Mouse (Mus musculus) layer of hippocampus, adult 8-10 months (tissue): Measurements from ENCODE around the gene Gcm1. TPM values are rescaled to one million over a fixed set of nuclear protein-coding genes. Genes with fewer than 3 reads are reported as not detected.
"Not testable (repeated sequence)": the region's sequence is repeated elsewhere in the genome, so short reads cannot be mapped to it uniquely, and the experiment has no call there.

ENCODE experiments used
- DNase-seq, 2 experiments: peaks; one replicate each; pipeline ENCODE4 v3.0.0; 2022; ENCODE audit warnings: low spot score in 2 of 2
- total RNA-seq, 4 experiments: library from RNA; stranded (reverse); gene quantifications; 2 replicates each; pipeline ENCODE4 v1.2.4; 2022

Gene Gcm1
- total RNA-seq, 4 experiments from 2014 or later = not detected

DNA sequence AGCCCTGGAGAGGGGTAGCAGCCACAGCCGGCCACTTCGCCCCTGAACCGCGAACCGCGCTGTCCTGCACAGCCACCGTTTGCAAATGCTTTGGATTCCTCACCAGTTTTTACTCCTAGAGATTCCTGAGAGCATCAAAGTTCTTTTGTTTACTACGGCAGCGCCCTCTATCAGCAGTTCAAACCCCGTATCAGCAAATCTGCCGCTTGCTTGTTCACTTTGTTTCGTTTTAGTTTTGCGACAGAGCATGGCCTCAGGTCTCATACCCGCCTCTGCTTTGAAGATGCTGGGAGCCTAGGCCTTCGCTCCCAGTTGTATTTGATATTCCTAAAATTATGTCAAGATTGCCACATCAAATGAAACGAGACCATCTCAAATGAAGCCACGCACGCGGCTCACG lies 5.0 kb upstream of the Gcm1 start:
- no peak for DNase-seq

DNA sequence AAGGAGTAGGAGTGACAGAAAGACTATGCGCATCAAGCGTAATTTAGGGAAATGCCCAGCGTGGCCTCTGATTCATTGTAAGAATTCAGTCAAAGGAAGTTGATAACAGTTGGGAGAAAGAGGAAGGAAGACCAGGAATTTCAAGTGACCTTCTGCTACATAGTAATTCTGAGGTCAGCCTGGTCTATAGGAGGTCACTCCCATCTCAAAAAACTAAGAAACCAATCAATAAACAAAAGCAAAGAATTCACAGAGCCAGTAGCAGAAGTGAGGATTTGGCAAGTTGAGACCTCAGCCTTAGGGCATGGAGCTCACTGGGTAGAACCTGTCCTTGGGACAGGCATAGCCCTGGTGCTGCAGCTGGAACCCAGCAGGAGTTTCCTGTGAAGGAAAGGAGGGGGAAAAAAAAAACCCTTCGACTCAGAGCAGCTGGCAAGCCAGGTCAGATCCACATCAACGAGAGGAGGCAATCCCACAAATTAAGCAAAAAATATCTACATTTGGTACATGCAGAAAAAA lies 1.2 kb upstream of the Gcm1 start:
- no peak for DNase-seq

DNA sequence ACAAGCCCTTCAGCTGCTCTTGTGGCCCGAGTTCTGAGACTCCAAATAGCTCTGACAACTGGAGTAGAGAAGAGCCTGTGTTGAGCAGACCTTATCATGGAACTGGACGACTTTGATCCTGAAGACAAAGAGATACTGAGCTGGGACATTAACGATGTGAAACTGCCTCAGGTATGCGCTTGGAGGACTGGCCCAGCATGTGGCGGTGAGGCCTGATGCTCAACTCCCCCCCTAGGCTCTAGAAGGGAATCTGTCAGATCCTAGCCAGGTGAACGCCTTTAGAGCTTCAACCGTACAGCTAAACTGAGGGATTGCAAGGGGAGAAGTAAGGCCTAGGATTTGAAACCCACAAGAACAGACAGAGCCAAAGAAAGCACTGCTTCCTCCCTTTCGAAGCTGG lies 2.1 kb downstream of the Gcm1 start:
- no peak for DNase-seq

DNA sequence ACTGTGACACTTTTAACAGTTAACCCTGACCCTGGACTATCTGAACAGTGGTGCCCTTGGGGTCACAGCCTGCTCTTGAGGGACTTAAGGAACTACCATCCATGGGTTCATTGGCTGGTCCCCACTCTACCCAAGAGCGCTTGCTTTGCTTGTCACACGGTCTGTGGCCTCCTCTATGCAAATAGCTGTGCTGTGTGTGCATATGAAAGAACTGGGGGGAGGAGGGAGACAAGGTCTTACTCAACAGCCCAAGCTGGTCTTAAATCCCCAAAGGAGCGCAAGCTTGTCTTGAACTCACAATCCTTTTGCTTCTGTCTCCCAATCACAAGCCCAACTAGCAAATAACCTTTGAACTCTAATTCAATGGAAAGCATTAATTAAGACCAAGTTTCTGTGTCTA lies 2.6 kb downstream of the Gcm1 start:
- DNase-seq = no peak

DNA sequence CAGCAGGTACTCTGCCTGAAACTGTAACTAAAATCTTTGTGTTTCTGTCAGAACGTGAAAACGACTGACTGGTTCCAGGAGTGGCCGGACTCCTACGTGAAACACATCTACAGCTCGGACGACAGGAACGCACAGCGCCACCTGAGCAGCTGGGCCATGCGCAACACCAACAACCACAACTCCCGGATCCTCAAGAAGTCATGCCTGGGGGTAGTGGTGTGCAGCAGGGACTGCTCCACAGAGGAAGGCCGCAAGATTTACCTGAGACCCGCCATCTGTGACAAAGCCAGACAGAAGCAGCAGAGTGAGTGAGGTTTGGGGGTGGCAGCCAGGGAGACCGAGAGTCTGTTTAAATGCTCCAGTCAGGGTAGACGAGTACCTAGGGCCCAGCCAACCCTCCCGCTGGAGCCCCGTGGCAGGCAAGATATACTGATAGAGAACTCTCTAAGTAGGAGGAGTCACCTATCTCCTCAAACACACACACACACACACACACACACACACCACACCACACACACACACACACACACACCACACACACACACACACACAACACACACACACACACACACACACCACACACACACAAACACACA lies 7.9 kb downstream of the Gcm1 start:
- DNase-seq = no peak

DNA sequence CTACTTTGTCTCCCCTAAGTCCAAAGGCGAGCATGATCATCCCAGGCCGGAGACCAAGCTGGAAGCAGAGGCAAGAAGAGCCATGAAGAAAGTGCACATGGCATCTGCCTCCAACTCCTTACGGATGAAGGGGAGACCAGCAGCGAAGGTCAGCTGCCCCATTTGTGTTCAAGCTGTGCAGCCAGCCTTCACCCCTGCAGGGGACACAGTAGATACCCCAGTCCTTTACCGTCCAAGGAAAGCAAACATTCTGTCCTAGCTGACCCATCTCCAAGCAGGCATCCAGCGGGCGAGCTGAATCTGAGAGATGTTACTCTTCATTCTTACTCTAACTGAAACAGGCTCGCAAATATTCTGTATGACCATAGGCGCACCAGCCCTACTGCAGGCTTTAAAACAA lies 10.7 kb downstream of the Gcm1 start:
- no peak for DNase-seq

DNA sequence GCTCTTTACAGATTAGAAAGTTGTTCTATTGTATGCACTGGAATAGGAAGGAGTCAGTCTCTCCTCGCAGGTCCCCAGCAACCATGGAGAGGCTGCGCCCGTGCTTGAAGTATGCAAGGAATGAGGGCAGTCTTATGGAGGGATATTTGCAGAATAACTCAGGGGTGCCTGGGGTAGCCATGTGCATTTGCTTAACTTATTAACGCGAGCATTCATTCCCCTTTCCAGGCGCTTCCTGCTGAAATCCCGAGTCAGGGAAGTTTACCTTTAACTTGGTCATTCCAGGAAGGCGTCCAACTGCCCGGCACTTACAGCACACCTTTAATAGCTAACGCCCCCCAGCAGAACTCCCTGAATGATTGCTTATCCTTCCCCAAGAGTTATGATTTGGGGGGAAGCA lies 12.4 kb downstream of the Gcm1 start:
- no peak for DNase-seq

DNA sequence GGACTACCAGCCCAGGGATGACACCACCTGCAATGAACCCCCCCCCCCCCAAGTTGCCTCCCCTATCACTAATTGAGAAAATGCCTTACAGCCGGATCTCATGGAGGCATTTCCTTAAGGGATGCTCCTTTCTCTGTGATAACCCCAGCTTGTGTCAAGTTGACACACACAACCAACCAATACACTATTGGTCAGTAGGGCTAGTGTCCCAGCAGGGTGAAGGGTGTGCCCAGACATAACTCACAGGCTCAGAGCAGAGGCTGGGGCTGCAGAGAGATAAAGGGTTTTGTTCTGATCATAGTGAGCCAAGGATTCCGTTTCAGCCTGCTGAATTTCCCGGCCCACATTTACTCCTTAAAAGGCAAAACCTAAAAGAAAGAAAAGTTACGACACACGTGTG lies 18.8 kb downstream of the Gcm1 start:
- no peak for DNase-seq

DNA sequence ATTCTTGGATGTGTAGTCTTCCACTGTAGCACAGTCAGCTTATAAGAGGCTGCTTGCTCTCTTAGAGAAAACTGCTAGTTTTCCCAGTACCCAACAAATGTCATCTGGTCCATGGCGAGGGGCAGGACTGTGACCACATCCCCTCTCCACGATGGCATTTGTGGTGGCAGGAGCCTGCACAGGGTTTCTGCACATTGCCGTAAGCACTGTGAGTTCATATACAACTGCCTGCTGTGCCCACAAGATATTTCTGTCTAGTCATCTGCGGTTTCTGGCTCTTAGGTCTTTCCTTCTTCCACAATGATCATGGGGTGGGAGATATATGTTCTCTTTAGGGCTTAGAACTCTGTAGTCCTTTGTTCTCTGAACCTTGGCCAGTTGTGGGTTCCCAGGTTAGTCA lies 19.9 kb downstream of the Gcm1 start:
- no peak for DNase-seq

DNA sequence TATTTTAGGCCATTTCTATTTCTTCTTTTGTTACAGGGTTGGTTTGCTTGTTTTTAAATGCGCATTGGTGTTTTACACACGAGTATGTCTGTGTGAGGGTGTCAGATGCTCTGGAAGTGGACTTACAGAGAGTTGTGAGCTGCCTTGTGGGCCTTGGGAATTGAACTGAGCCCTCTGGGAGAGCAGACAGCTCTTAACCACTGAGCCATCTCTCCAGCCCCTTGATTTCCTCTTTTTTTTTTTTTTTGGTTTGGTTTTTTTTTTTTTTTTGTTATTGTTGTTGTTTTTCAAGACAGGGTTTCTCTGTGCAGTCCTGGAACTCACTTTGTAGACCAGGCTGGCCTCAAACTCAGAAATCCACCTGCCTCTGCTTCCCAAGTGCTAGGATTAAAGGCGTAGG lies 21.6 kb downstream of the Gcm1 start:
- not testable (repeated sequence) for DNase-seq

DNA sequence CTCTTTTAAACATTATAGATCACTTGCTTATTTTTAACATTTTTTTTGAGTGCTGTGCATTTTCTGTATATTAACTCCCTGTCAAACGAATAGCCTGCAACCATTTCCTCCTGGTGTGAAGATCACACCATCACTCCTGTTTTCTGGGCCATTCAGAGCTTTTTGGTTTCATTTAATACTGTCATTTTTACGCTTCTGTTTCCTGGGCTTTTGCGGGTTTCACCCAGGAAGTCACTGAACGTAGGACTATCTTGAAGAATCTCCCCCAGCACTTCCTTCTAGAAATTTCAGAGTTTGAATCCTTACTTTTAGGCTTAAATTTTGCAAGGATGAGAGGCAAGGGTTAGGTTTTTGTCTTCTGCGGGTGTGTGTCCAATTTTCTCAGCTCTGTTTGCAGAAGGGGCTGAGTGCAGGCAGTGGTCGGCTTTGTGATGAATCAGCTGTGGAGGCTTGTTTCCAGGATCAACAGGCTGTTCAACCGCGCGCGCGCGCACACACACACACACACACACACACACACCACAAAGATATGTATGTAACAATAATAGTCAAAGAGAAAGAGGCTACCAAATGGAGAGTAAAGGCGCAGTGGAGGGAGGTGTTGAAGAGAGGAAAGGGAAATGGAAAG lies 22.1 kb downstream of the Gcm1 start:
- no peak for DNase-seq

DNA sequence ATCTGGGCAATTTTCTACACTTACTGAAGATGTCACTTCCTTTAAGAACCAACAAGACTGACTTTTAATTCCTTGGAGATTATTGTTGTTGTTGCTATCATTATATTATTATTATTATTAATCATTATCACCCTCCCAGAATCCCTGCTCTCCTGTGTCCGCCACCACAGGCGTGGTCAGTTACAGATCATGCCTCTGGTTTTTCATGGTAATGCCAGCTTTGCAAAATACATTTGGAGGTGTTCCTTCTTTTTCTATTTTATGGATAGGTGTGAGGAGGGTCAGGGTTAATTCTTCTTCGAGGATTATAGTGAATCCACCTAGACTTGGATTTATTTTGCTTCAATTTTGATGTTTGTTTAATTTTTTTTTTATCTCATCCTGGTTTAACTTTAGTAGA lies 23.5 kb downstream of the Gcm1 start:
- DNase-seq = no peak

DNA sequence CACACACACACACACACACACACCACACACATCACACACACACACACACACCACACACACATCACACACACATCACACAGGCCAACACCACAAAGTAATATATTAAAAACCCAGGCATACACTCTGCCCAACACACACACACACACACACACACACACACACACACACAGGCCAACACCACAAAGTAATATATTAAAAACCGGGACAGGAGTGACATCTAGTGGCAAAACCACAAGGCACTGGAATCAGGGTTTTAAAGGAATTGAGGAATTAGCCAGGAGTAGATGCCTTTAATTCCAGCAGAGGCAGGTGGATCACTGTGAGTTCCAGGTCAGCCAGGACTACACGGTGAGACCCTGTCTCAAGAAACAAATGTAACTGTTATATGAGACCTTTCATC lies 26.5 kb downstream of the Gcm1 start:
- DNase-seq = no peak

DNA sequence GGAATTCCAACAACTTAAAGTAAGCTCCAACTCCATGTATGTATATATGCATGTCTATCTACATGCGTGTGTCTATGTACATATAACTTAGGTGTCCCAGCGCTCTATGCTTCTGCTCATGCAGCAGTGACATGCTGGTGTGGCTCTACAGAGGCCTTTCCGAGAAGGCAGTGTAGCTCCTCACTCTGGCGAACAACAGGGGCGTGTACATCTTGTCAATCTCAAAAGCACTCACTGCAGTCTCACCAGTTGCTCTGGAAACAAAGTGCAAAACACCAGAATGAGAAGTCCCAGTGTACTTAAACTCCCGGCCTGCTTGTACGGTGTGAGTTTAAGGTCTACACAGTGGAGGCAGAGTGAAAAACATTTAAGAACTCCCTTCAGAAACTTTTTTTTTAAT lies 30.1 kb downstream of the Gcm1 start:
- no peak for DNase-seq

DNA sequence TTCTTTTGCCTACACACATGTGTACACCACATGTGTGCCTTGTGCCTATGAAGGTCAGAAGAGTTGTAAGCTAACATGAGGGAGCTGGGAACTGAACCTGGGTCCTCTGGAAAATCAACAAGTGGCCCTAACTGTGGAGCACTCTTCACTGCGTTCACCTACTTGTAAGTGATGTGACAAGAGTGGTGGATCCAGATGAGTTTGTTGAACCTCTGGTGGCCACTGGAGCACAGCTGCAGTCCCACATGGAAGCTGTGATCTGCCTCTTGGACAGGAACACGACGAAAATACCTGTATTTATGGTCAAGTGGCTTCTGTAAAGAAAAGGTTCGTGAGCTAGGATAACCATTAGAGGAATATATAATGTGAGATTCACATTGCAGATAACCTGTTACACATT lies 32.6 kb downstream of the Gcm1 start:
- DNase-seq = no peak

DNA sequence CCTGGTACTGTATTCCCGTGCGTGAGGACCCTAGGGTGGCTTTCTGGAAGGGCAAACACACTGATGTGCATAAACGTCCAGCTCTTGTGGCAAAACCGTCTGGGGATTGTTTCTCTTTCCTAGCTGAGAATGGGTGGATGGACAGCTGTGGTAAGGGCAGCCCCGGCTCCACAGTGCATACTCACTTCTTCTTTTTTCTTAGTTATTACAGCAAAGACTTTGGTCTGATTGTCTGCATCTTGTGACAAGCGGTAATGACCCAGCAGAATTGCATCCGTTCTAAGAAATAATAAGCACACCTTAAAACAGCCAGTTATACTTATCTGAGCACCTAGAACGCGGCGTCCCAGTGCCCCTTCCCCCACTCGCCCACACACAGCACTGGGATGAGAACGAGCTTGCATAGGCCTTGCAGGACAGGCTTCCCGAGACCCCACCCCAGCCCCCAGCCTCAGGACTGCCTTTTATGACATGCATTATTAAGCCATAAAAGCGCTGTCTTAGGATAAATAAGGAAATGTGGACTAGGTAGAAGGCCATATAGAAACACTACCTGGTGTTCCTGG lies 34.1 kb downstream of the Gcm1 start:
- DNase-seq = no peak

DNA sequence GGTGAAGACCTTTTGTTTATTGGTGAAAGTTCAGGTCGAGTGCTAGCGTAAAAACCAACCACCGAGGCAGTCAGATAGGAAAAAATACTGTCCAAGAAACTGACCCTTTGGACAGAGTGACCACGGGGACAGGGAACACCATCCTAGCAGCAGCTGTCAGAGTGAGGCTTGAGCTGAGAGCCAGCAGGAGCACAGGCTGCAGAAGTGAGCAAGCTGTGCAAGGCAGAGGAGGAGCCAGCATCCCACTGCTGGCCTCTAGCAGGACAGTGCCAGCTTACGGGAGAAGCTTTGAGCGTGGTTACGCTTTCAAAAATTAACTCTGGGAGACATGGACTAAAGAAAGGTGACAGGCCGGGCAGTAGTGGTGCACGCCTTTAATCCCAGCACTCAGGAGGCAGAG lies 36.0 kb downstream of the Gcm1 start:
- no peak for DNase-seq

DNA sequence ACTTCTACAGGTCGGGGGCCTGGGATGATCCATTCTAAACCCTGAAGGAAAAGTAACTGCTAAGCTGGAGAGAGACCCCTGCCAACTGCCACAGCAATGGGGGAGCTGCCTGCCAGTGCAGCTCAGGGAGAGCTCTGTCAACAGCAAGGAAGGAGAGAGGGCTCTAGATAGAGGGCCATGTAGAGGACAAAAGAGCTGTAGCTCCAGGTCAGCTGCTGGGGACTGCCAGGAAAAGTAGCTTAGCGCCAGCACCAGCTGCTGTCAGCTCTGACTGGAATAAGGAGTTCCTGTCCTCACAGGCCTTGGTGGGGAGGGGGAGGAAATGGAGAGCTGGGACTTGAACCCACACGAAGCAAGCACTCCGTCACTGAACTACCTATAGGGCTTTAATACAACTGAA lies 36.8 kb downstream of the Gcm1 start:
- no peak for DNase-seq

DNA sequence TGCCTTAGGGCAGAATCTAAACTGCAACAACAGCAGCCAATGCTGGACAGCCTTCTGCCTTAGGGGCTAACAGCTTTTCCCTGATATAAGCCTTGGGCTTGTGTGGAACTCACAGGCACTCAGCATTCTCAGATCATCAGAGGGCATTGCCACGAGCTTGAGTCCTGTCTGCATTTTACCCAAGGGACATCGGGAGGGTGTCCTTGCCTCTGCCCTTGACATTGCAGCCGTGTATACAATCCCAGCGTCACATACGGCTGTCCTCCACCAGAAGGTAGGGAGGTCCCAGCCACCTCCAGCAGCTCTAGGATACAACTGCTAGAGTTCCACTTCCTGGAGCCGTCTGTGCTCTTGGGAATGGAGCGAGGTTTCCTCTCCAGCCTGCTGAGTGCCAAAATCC lies 37.2 kb downstream of the Gcm1 start:
- DNase-seq = no peak

DNA sequence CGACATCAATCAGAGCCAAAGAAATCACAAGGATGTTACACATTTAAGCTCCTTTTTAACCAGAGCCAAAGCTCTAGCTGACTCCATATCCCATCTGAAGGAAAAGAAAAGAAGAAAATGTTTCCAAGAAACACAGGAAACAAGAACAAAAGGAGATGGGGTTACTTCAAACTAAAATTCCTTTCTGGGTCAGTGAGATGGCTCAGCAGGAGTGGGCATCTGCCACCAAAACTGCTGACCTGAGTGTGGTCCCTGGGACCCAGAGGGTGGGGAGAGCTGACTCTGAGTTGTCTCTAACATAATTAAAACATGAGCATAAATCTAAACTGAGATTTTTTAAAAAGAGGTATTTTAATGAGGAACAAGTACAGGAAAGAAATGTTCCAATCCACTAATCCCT lies 38.2 kb downstream of the Gcm1 start:
- no peak for DNase-seq

DNA sequence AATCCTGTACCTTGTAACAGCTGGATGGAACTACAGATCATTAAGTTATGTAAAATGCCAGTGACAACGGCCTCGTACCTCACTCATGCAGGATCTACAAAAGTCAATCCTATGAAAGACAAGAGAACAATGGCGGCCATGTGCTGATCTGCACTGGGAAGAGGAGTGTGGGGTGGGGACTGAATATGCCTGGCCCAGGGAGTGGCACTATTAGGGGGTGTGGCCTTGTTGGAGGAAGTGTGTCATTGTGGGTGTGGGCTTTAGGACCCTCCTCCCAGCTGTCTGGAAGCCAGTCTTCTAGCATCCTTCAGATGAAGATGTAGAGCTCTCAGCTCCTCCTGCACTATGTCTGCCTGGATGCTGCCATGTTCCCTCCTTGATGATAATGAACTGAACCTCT lies 38.9 kb downstream of the Gcm1 start:
- DNase-seq = no peak

DNA sequence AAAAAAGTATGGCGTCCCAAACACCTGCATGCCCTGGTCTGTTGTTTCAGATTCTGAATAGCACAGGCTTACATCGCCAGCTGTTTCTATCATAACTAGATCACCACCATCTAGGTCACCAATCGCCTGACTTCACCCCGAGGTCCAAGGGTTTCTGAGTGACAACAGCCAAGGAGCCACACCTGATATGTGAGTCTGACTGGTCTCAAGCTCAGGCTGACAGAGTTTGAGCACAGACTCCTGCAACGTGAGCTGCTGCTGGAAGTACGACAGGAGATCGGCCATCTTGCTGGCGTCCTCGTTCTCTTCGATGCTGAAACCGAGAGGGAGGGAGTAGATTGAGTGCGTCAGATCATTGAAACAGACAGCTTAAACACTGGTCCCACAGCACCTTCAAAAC lies 44.0 kb downstream of the Gcm1 start:
- no peak for DNase-seq

DNA sequence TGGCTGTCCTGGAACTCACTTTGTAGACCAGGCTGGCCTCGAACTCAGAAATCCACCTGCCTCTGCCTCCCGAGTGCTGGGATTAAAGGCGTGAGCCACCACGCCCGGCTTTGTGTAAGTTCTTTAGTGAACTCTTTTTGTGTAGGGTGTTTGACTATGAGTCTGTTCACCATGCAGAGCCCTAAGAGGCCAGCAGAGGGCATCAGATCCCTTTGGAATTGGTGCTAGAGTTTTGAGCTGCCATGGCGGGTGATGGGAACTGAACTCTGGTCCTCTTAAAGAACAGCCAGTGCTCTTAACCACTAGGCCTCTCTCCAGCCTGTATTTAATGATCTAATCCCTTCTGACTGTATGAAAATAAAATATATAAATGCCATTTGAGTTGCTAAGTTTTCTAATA lies 44.7 kb downstream of the Gcm1 start:
- no peak for DNase-seq
